Mouse (Mus musculus) liver, embryonic 15.5 days (tissue): Measurements from ENCODE around the gene Slc1a4. TPM values are rescaled to one million over a fixed set of nuclear protein-coding genes. Genes with fewer than 3 reads are reported as not detected.

Experiments
- ATAC-seq: fragments of 200-750 bp; cut with Nextera tagmentation; 2 replicates; pipeline ENCODE4 v1.8.0; 2017; ENCODE audit warnings: moderate number of reproducible peaks, mild to moderate bottlenecking, moderate library complexity; ENCODE audit not compliant: insufficient read depth
- H3K27ac ChIP-seq: fragments of 300-500 bp; sonication (generic); replicated peaks from 2 replicates; pipeline ENCODE4 v1.5.1; 2015; ENCODE audit warnings: mild to moderate bottlenecking, inconsistent platforms
- H3K27me3 ChIP-seq: fragments of 300-500 bp; sonication (generic); 2 replicates; pipeline ENCODE4 v1.6.1; 2015; ENCODE audit warnings: mild to moderate bottlenecking, inconsistent platforms
- H3K36me3 ChIP-seq: fragments of 300-500 bp; sonication (generic); replicated peaks from 2 replicates; pipeline ENCODE4 v1.6.1; 2015; ENCODE audit warnings: moderate library complexity, mild to moderate bottlenecking, inconsistent platforms
- H3K4me1 ChIP-seq: fragments of 300-500 bp; sonication (generic); replicated peaks from 2 replicates; pipeline ENCODE4 v1.6.1; 2015; ENCODE audit warnings: inconsistent platforms
- H3K4me2 ChIP-seq: fragments of 300-500 bp; sonication (generic); 2 replicates; pipeline ENCODE4 v1.6.1; 2015; ENCODE audit warnings: moderate library complexity, mild to moderate bottlenecking, inconsistent platforms
- H3K4me3 ChIP-seq: fragments of 300-500 bp; sonication (generic); replicated peaks from 2 replicates; pipeline ENCODE4 v1.5.1; 2015; ENCODE audit warnings: mild to moderate bottlenecking, inconsistent platforms
- H3K9ac ChIP-seq: fragments of 300-500 bp; sonication (generic); 2 replicates; pipeline ENCODE4 v1.6.1; 2015; ENCODE audit warnings: moderate library complexity, mild to moderate bottlenecking, inconsistent platforms
- H3K9me3 ChIP-seq: fragments of 300-500 bp; sonication (generic); replicated peaks from 2 replicates; pipeline ENCODE4 v1.6.1; 2016; ENCODE audit warnings: inconsistent platforms
- WGBS: fragments of 180-500 bp; shearing (Covaris S2); methylation state at CpG from one replicate; pipeline ENCODE4 v1.1.7; 2015; ENCODE audit warnings: mixed read lengths; ENCODE audit not compliant: insufficient replicate concordance; 5-methylcytosine and 5-hydroxymethylcytosine counted together
- polyA plus RNA-seq: library from polyadenylated mRNA; unstranded; fragments of >200 nt; fragmentation: Nextera tagmentation; extraction: Ambion mirVana; gene quantifications from 2 replicates; pipeline ENCODE4 v1.2.1, GENCODE M21; 2015

The Slc1a4 gene
- polyA plus RNA-seq, 1 experiment from 2014 or later: 9.6 TPM

- Histone ChIP-seq H3K4me1 (peaks cover 34% of the 10 kb centered on the region), H3K9ac (no peak overlapping the region), H3K27ac (no peak overlapping the region; the same call in 1 of the 2 replicates), H3K27me3 (no peaks in the 10 kb centered on the region), H3K9me3 (no peaks in the 10 kb centered on the region), H3K36me3 (no peaks in the 10 kb centered on the region), H3K4me3 (no peak overlapping the region), H3K4me2 (no peak overlapping the region)
- WGBS: 77% methylated on average over 3 of the region's 3 CpGs
- ATAC-seq: no peak
Observed at GRCm38 (mm10) chr11:20324006-20324405, 8.5 kb downstream of the Slc1a4 start.

GRCm38 (mm10) chr11:20322366-20322765 is 10.1 kb downstream of the Slc1a4 start:
- 74% methylated on average over 3 of the region's 3 CpGs for WGBS
- Histone ChIP-seq H3K27ac (no peak overlapping the region), H3K27me3 (no peaks in the 10 kb centered on the region), H3K4me3 (no peak overlapping the region), H3K9me3 (no peaks in the 10 kb centered on the region), H3K4me2 (no peak overlapping the region), H3K36me3 (no peaks in the 10 kb centered on the region), H3K4me1 (peaks cover 25% of the 10 kb centered on the region), H3K9ac (no peak overlapping the region)
- no peak for ATAC-seq

GRCm38 (mm10) chr11:20320661-20321060 is 11.9 kb downstream of the Slc1a4 start:
- H3K4me1 ChIP-seq: peaks cover 15% of the 10 kb centered on the region
- 70% methylated on average over 3 of the region's 3 CpGs for WGBS
- no peaks in the 10 kb centered on the region; the same call in 1 of the 2 replicates for H3K36me3 ChIP-seq
- no peak overlapping the region for H3K27ac ChIP-seq
- no peaks in the 10 kb centered on the region for H3K27me3 ChIP-seq
- no peak overlapping the region for H3K9ac ChIP-seq
- H3K9me3 ChIP-seq: no peaks in the 10 kb centered on the region
- ATAC-seq: no peak
- H3K4me2 ChIP-seq: no peak overlapping the region
- no peak overlapping the region for H3K4me3 ChIP-seq

GRCm38 (mm10) chr11:20318659-20319454 is 13.7 kb downstream of the Slc1a4 start:
- no peak overlapping the region for H3K4me3 ChIP-seq
- H3K9ac ChIP-seq: no peak overlapping the region
- no peak overlapping the region for H3K4me2 ChIP-seq
- H3K27ac ChIP-seq: no peak overlapping the region
- no peaks in the 10 kb centered on the region for H3K27me3 ChIP-seq
- H3K9me3 ChIP-seq: no peaks in the 10 kb centered on the region
- 68% methylated on average over 16 of the region's 16 CpGs for WGBS
- 0 out of 2 replicates have a peak, but pooled peaks cover 4% of the 10 kb centered on the region for H3K4me1 ChIP-seq
- no peaks in the 10 kb centered on the region; the same call in 1 of the 2 replicates for H3K36me3 ChIP-seq
- ATAC-seq: no peak

GRCm38 (mm10) chr11:20313576-20313975 is 18.9 kb downstream of the Slc1a4 start:
- Histone ChIP-seq H3K4me1 (no peaks in the 10 kb centered on the region), H3K4me2 (no peak overlapping the region), H3K9ac (no peak overlapping the region), H3K4me3 (no peak overlapping the region), H3K36me3 (peaks cover 14% of the 10 kb centered on the region), H3K9me3 (no peaks in the 10 kb centered on the region), H3K27me3 (no peaks in the 10 kb centered on the region), H3K27ac (no peak overlapping the region)
- ATAC-seq: no peak
- 71% methylated on average over 8 of the region's 8 CpGs for WGBS

GRCm38 (mm10) chr11:20309044-20309443 is 23.5 kb downstream of the Slc1a4 start:
- H3K9me3 ChIP-seq: no peaks in the 10 kb centered on the region
- 74% methylated on average over 5 of the region's 5 CpGs for WGBS
- no peak overlapping the region for H3K4me2 ChIP-seq
- no peak overlapping the region for H3K9ac ChIP-seq
- H3K27ac ChIP-seq: no peak overlapping the region
- no peaks in the 10 kb centered on the region for H3K4me1 ChIP-seq
- H3K27me3 ChIP-seq: no peaks in the 10 kb centered on the region
- no peak for ATAC-seq
- H3K4me3 ChIP-seq: no peak overlapping the region
- peaks cover 43% of the 10 kb centered on the region for H3K36me3 ChIP-seq

GRCm38 (mm10) chr11:20307409-20307808 is 25.1 kb downstream of the Slc1a4 start:
- Histone ChIP-seq H3K36me3 (peaks cover 38% of the 10 kb centered on the region), H3K4me3 (no peak overlapping the region), H3K27me3 (no peaks in the 10 kb centered on the region), H3K4me2 (no peak overlapping the region), H3K9ac (no peak overlapping the region), H3K9me3 (no peaks in the 10 kb centered on the region), H3K4me1 (no peaks in the 10 kb centered on the region), H3K27ac (no peak overlapping the region)
- ATAC-seq: no peak
- 78% methylated on average over 3 of the region's 3 CpGs for WGBS

- H3K4me3 ChIP-seq: no peak overlapping the region
- peak; percentile 32; the same call in 1 of the 2 replicates for ATAC-seq
- 0 out of 2 replicates have a peak, but pooled peaks cover 4% of the 10 kb centered on the region for H3K4me1 ChIP-seq
- no peaks in the 10 kb centered on the region for H3K27me3 ChIP-seq
- peaks cover 32% of the 10 kb centered on the region for H3K36me3 ChIP-seq
- no peaks in the 10 kb centered on the region for H3K9me3 ChIP-seq
- 24% methylated on average over 1 of the region's 1 CpGs for WGBS
- no peak overlapping the region for H3K9ac ChIP-seq
- no peak overlapping the region for H3K27ac ChIP-seq
- no peak overlapping the region for H3K4me2 ChIP-seq
Observed at GRCm38 (mm10) chr11:20305641-20306040, 26.9 kb downstream of the Slc1a4 start.

- no peaks in the 10 kb centered on the region for H3K9me3 ChIP-seq
- no peak for ATAC-seq
- 61% methylated on average over 6 of the region's 6 CpGs for WGBS
Observed at GRCm38 (mm10) chr11:20304341-20304740, 28.2 kb downstream of the Slc1a4 start.

GRCm38 (mm10) chr11:20301332-20301731 is 31.2 kb downstream of the Slc1a4 start:
- H3K27me3 ChIP-seq: no peaks in the 10 kb centered on the region
- H3K36me3 ChIP-seq: peaks cover 17% of the 10 kb centered on the region
- H3K4me1 ChIP-seq: 0 out of 2 replicates have a peak, but pooled peaks cover 4% of the 10 kb centered on the region
- H3K9ac ChIP-seq: no peak overlapping the region
- no peak overlapping the region for H3K4me3 ChIP-seq
- H3K27ac ChIP-seq: no peak overlapping the region
- 28% methylated on average over 4 of the region's 4 CpGs for WGBS
- ATAC-seq: no peak
- H3K9me3 ChIP-seq: no peaks in the 10 kb centered on the region
- no peak overlapping the region for H3K4me2 ChIP-seq

More at GRCm38 (mm10) chr11:20304341-20304740, 28.2 kb downstream of the Slc1a4 start:
- Histone ChIP-seq H3K27me3 (no peaks in the 10 kb centered on the region), H3K4me1 (0 out of 2 replicates have a peak, but pooled peaks cover 4% of the 10 kb centered on the region), H3K4me2 (no peak overlapping the region), H3K4me3 (no peak overlapping the region), H3K27ac (no peak overlapping the region), H3K9ac (no peak overlapping the region), H3K36me3 (peaks cover 29% of the 10 kb centered on the region)

GRCm38 (mm10) chr11:20300850-20301249 is 31.7 kb downstream of the Slc1a4 start:
- Histone ChIP-seq H3K4me2 (no peak overlapping the region), H3K27me3 (no peaks in the 10 kb centered on the region), H3K4me3 (no peak overlapping the region), H3K4me1 (0 out of 2 replicates have a peak, but pooled peaks cover 4% of the 10 kb centered on the region), H3K9me3 (no peaks in the 10 kb centered on the region), H3K36me3 (peaks cover 12% of the 10 kb centered on the region), H3K27ac (no peak overlapping the region), H3K9ac (no peak overlapping the region)
- WGBS: 65% methylated on average over 6 of the region's 6 CpGs
- no peak for ATAC-seq
